Mouse (Mus musculus): ENCODE data around the gene Snrk. TPM values are rescaled to one million over a fixed set of nuclear protein-coding genes. Genes with fewer than 3 reads are reported as not detected.

Snrk gene
- total RNA-seq, 2 experiments from 2014 or later, result 168 to 184 TPM

GRCm38 (mm10) chr9:122180105-122180504 lies 63.0 kb downstream of the Snrk start:
- DNase-seq (ENCODE audit: low spot score in 2 of 2), result no peak

- no peak for DNase-seq (ENCODE audit: low spot score in 2 of 2)
Measured at GRCm38 (mm10) chr9:122183074-122183473, 66.0 kb downstream of the Snrk start.

- no peak for DNase-seq (ENCODE audit: low spot score in 2 of 2)
Measured at GRCm38 (mm10) chr9:122184329-122184728, 67.3 kb downstream of the Snrk start.

GRCm38 (mm10) chr9:122185061-122185460 lies 68.0 kb downstream of the Snrk start:
- DNase-seq (ENCODE audit: low spot score in 2 of 2), result peak; percentile 32 to 70

- no peak for DNase-seq (ENCODE audit: low spot score in 2 of 2)
Measured at GRCm38 (mm10) chr9:122185953-122186352, 68.9 kb downstream of the Snrk start.

- DNase-seq (ENCODE audit: low spot score in 2 of 2), result no peak
Measured at GRCm38 (mm10) chr9:122186643-122187226, 69.7 kb downstream of the Snrk start.

- DNase-seq (ENCODE audit: low spot score in 2 of 2), result no peak
Measured at GRCm38 (mm10) chr9:122187451-122187921, 70.4 kb downstream of the Snrk start.

- DNase-seq (ENCODE audit: low spot score in 2 of 2), result no peak
Measured at GRCm38 (mm10) chr9:122188724-122189123, 71.7 kb downstream of the Snrk start.

GRCm38 (mm10) chr9:122193361-122193760 lies 76.3 kb downstream of the Snrk start:
- no peak for DNase-seq (ENCODE audit: low spot score in 2 of 2)

- no peak for DNase-seq (ENCODE audit: low spot score in 2 of 2)
Measured at GRCm38 (mm10) chr9:122193823-122194222, 76.8 kb downstream of the Snrk start.

GRCm38 (mm10) chr9:122195042-122195682 lies 78.1 kb downstream of the Snrk start:
- DNase-seq (ENCODE audit: low spot score in 2 of 2), result no peak

- DNase-seq (ENCODE audit: low spot score in 2 of 2), result no peak
Measured at GRCm38 (mm10) chr9:122197021-122197420, 80.0 kb downstream of the Snrk start.

- DNase-seq (ENCODE audit: low spot score in 2 of 2), result no peak
Measured at GRCm38 (mm10) chr9:122198621-122199020, 81.6 kb downstream of the Snrk start.

GRCm38 (mm10) chr9:122199253-122199652 lies 82.2 kb downstream of the Snrk start:
- DNase-seq (ENCODE audit: low spot score in 2 of 2), result peak; percentile 23 to 36

GRCm38 (mm10) chr9:122204508-122204907 lies 87.4 kb downstream of the Snrk start:
- no peak for DNase-seq (ENCODE audit: low spot score in 2 of 2)

- DNase-seq (ENCODE audit: low spot score in 2 of 2), result no peak
Measured at GRCm38 (mm10) chr9:122205543-122206200, 88.6 kb downstream of the Snrk start.

- DNase-seq (ENCODE audit: low spot score in 2 of 2), result no peak
Measured at GRCm38 (mm10) chr9:122208311-122208710, 91.2 kb downstream of the Snrk start.

- DNase-seq (ENCODE audit: low spot score in 2 of 2), result no peak
Measured at GRCm38 (mm10) chr9:122215118-122215517, 98.1 kb downstream of the Snrk start.

GRCm38 (mm10) chr9:122216945-122217529 lies 100.0 kb downstream of the Snrk start:
- no peak for DNase-seq (ENCODE audit: low spot score in 2 of 2)
